ENCODE assay signal across 16 mouse cellular contexts in genomic region chr5:117871614-117872013, GRCm38 (mm10).
"Had no signal": no experiment of that assay in that cellular context is flagged by ENCODE, and none has a peak within 500 bp of the region (broad histone marks: within the 10 kb centered on the region; RNA-seq: fewer than 3 reads in every experiment).

No protein-coding gene starts in this region.

- H3K4me1 ChIP-seq: neural tube, embryonic 13.5 days; neural tube, embryonic 15.5 days; stomach, embryonic 15.5 days had no signal

- H3K9me3 ChIP-seq: neural tube, embryonic 13.5 days; neural tube, embryonic 15.5 days; stomach, embryonic 15.5 days had no signal

- H3K4me2 ChIP-seq: neural tube, embryonic 13.5 days; neural tube, embryonic 15.5 days; stomach, embryonic 15.5 days had no signal

- H3K27ac ChIP-seq: neural tube, embryonic 13.5 days; neural tube, embryonic 15.5 days; stomach, embryonic 15.5 days; stomach, postnatal 0 days had no signal

- H3K9ac ChIP-seq: neural tube, embryonic 13.5 days; neural tube, embryonic 15.5 days; stomach, embryonic 15.5 days had no signal

- H3K27me3 ChIP-seq: neural tube, embryonic 15.5 days; stomach, embryonic 15.5 days had no signal

- H3K4me3 ChIP-seq: neural tube, embryonic 13.5 days; neural tube, embryonic 15.5 days; stomach, embryonic 15.5 days had no signal

- DNase-seq: retina, postnatal 1 day; right cerebral cortex, adult 18-20 months; right cerebral cortex, postnatal 14 days; right cerebral cortex, postnatal 25 days; right cerebral cortex, postnatal 4 days; spleen, adult 18-20 months; thymus, adult 18-20 months; thymus, adult 2 months; thymus, postnatal 14 days; thymus, postnatal 25 days; thymus, postnatal 36 days; thymus, postnatal 4 days had no signal

- H3K36me3 ChIP-seq: neural tube, embryonic 13.5 days; neural tube, embryonic 15.5 days; stomach, embryonic 15.5 days had no signal
